Mouse (Mus musculus): ENCODE data around the gene Scnm1. TPM values are rescaled to one million over a fixed set of nuclear protein-coding genes. Genes with fewer than 3 reads are reported as not detected.
A peak's percentile ranks its signal among the peaks of the same experiment; 100 is the strongest.
"Not testable (repeated sequence)": the region's sequence is repeated elsewhere in the genome, so short reads cannot be mapped to it uniquely, and the experiment has no call there.

The Scnm1 gene
- total and polyA plus RNA-seq, 3 experiments: 28.3 to 46.8 (median 32.1) TPM

DNA sequence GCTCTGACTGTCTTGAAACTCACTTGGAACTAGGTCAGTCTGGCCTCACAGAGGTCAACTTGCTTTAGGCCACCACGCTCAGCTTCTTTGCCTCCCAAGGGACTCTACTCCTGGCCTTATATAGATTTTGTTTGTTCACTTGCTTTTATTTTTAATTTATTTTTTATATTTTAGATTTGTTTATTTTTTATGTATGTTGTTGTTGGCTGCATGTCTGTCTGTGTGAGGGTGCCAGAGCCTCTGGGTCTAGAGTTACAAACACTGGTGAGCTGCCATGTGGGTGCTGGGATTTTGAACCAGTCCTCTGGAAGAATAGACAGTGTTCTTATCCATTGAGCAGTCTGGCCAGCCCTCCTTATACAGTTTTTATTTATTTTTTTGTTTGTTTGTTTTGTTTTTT, 21.1 kb downstream of the Scnm1 start:
- no peak overlapping the region for H3K9ac ChIP-seq (ENCODE audit: low read depth, low read length)
- intact Hi-C loops (cut with DNase I): no loop called here

DNA sequence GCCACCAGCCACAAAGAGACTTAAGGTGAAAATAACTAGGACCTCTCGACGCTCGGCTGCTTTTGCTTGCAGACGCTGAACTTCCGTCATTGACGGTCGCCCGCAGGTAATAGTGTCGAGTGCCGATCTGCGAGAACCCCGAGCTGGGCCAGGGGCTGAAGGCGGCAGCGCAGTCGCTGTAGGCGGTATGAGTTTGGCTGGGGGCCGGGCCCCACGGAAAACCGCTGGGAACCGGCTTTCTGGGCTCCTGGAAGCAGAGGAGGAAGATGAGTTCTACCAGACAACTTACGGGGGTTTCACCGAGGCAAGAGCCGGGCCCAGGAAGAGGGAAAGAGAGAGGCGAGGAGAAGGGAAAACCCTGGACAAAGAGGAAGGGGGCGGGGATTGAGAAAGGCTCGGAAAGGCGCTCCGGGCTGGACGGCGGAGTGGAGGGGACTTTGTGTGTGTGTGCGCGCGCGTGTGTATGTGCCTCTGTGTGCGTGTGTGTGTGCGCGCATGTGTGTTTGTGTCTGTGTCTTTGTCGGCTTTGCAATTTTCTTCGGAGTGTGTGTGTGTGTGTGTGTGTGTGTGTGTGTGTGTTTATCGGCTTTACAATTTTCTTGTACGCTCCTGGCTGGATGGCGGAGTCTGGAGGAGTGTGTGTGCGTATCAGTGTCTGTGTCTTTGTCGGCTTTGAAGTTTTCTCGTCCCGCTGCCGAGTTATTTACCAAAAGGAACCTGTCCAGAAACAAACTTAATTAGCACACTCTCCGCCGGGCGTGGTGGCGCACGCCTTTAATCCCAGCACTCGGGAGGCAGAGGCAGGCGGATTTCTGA, 22.7 kb downstream of the Scnm1 start, which contains the start of gene Vps72:
Vps72 (plus strand) TSS at position 112 of the 816 bp plus-strand sequence.
- intact Hi-C loops (cut with DNase I): loop anchor here (2.0 kb wide), 1 partner anchor 22 kb away; no protein-coding TSS in a partner anchor
- H3K9ac ChIP-seq (ENCODE audit: low read depth, low read length): peak within 1 kb of the TSS; percentile 79
- H3K27ac ChIP-seq: peak within 1 kb of the TSS; percentile 91
- no peaks in the 10 kb centered on the region for H3K27me3 ChIP-seq (ENCODE audit: control insufficient read depth, insufficient read depth, low read length)
- DNase-seq: peak; percentile 93 to 94
- H3K36me3 ChIP-seq (ENCODE audit: control insufficient read depth, insufficient read depth, low read length): peaks cover 2% of the 10 kb centered on the region; the same call in 1 of the 2 replicates
- H3K4me1 ChIP-seq (ENCODE audit: control insufficient read depth, insufficient read depth, low read length): peaks cover 1% of the 10 kb centered on the region; the same call in 1 of the 2 replicates
- no peaks in the 10 kb centered on the region for H3K79me2 ChIP-seq (replicated peaks; ENCODE audit: control insufficient read depth, insufficient read depth, low read length)
- TF ChIP-seq CTCF (IDR thresholded peaks at IDR 0.05) (no peak), EP300 (IDR thresholded peaks at IDR 0.05; ENCODE audit: insufficient read depth, low read depth, low read length) (peak; percentile 70), POLR2A (IDR thresholded peaks at IDR 0.05; ENCODE audit: insufficient read depth, low read depth, low read length) (peak; percentile 87)
- 1% methylated on average over 54 of the region's 54 CpGs for WGBS
- H3K4me3 ChIP-seq: peak within 1 kb of the TSS; percentile 74

More for the DNA sequence above, 21.1 kb downstream of the Scnm1 start:
- H3K36me3 ChIP-seq (ENCODE audit: control insufficient read depth, insufficient read depth, low read length): peaks cover 2% of the 10 kb centered on the region; the same call in 1 of the 2 replicates
- no peak for DNase-seq
- H3K27ac ChIP-seq: no peak overlapping the region
- H3K4me3 ChIP-seq: no peak overlapping the region
- no peaks in the 10 kb centered on the region for H3K79me2 ChIP-seq (replicated peaks; ENCODE audit: control insufficient read depth, insufficient read depth, low read length)
- no peak for TF ChIP-seq POLR2A (IDR thresholded peaks at IDR 0.05; ENCODE audit: insufficient read depth, low read depth, low read length)
- no peak for TF ChIP-seq EP300 (IDR thresholded peaks at IDR 0.05; ENCODE audit: insufficient read depth, low read depth, low read length)
- TF ChIP-seq CTCF (IDR thresholded peaks at IDR 0.05): no peak
- WGBS: 90% methylated on average over 1 of the region's 1 CpGs
- H3K4me1 ChIP-seq (ENCODE audit: control insufficient read depth, insufficient read depth, low read length): no peaks in the 10 kb centered on the region
- no peaks in the 10 kb centered on the region for H3K27me3 ChIP-seq (ENCODE audit: control insufficient read depth, insufficient read depth, low read length)

- Histone ChIP-seq H3K9ac (ENCODE audit: low read depth, low read length) (no peak overlapping the region), H3K79me2 (replicated peaks; ENCODE audit: control insufficient read depth, insufficient read depth, low read length) (peaks cover 6% of the 10 kb centered on the region), H3K27me3 (ENCODE audit: control insufficient read depth, insufficient read depth, low read length) (no peaks in the 10 kb centered on the region), H3K27ac (no peak overlapping the region), H3K36me3 (ENCODE audit: control insufficient read depth, insufficient read depth, low read length) (peaks cover 6% of the 10 kb centered on the region; the same call in 1 of the 2 replicates), H3K4me3 (no peak overlapping the region), H3K4me1 (ENCODE audit: control insufficient read depth, insufficient read depth, low read length) (peaks cover 2% of the 10 kb centered on the region)
- TF ChIP-seq POLR2A (IDR thresholded peaks at IDR 0.05; ENCODE audit: insufficient read depth, low read depth, low read length) (no peak), CTCF (IDR thresholded peaks at IDR 0.05) (peak; percentile 54)
- WGBS: 56% methylated on average over 2 of the region's 2 CpGs
- intact Hi-C loops (cut with DNase I): loop anchor here (2.0 kb wide), 1 partner anchor 53 kb away; the partner anchor contains the start of gene Sema6c
- DNase-seq: no peak
Measured at GRCm38 (mm10) chr3:95107898-95108297, 25.9 kb downstream of the Scnm1 start.

- intact Hi-C loops (cut with DNase I): loop anchor here (2.0 kb wide), 1 partner anchor 53 kb away; the partner anchor contains the start of gene Sema6c
- H3K4me3 ChIP-seq: peak overlapping the region; percentile 82
- not testable (repeated sequence) for H3K27me3 ChIP-seq (ENCODE audit: control insufficient read depth, insufficient read depth, low read length); H3K79me2 ChIP-seq (replicated peaks; ENCODE audit: control insufficient read depth, insufficient read depth, low read length); DNase-seq; H3K9ac ChIP-seq (ENCODE audit: low read depth, low read length); H3K4me1 ChIP-seq (ENCODE audit: control insufficient read depth, insufficient read depth, low read length); H3K36me3 ChIP-seq (ENCODE audit: control insufficient read depth, insufficient read depth, low read length)
- H3K27ac ChIP-seq: peak overlapping the region; percentile 83
Measured at GRCm38 (mm10) chr3:95107308-95107707, 26.5 kb downstream of the Scnm1 start.

DNA sequence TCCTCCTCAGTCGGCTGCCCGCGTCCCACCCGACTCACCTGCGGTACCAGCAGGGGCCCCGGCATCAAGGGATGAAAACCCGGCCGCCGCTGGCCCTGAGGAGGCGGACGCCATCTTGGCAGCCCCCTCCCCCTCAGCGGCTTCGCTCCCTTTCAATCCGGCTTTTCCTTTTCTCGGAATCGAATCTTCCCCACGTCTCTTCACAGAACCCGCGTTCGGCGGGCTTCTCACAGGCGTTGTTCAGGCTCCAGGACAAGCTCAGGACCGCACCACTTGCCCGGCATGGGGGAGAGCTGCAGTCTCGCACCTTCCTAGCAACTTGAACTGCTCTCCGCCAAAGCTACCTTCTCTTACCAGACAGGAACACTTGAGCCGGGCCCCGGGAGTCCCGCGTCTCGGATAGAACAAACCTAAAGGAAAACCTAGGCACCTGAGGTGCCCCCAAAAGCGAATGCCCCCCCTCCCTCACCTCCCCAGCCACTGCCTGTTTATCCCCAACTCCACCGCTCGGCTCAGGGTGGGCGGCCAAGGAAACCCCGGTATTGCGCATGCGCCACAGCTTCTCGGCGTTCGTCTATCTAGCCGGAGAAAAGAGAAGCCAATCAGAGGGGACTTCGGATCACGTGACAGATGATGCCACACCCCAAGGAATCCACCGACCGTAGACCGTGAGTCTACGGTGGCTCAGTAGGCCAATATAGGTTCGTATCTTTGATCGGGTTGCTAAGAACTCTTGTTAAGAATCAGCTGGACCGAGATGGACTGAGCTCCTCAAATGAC, 27.3 kb downstream of the Scnm1 start, which contains the start of gene Pip5k1a:
Pip5k1a (minus strand) TSS at position 593 of the 780 bp plus-strand sequence.
- Histone ChIP-seq H3K27me3 (ENCODE audit: control insufficient read depth, insufficient read depth, low read length) (no peaks in the 10 kb centered on the region), H3K36me3 (ENCODE audit: control insufficient read depth, insufficient read depth, low read length) (peaks cover 9% of the 10 kb centered on the region; the same call in 1 of the 2 replicates), H3K4me1 (ENCODE audit: control insufficient read depth, insufficient read depth, low read length) (peaks cover 2% of the 10 kb centered on the region), H3K79me2 (replicated peaks; ENCODE audit: control insufficient read depth, insufficient read depth, low read length) (peaks cover 7% of the 10 kb centered on the region), H3K4me3 (peak within 1 kb of the TSS; percentile 82), H3K27ac (peak within 1 kb of the TSS; percentile 85), H3K9ac (ENCODE audit: low read depth, low read length) (peak within 1 kb of the TSS; percentile 84)
- WGBS: under 1% methylated on average over 51 of the region's 51 CpGs
- DNase-seq: peak; percentile 93 to 96
- intact Hi-C loops (cut with DNase I): loop anchor here (2.0 kb wide), 1 partner anchor 54 kb away; the partner anchor contains the start of gene Sema6c
- TF ChIP-seq POLR2A (IDR thresholded peaks at IDR 0.05; ENCODE audit: insufficient read depth, low read depth, low read length) (peak; percentile 88), CTCF (IDR thresholded peaks at IDR 0.05) (peak; percentile 38), EP300 (IDR thresholded peaks at IDR 0.05; ENCODE audit: insufficient read depth, low read depth, low read length) (peak; percentile 92)
